Mouse (Mus musculus) kidney, adult 2 months (tissue): ENCODE results near the gene Spats2l.

Experiments
- CTCF ChIP-seq: fragments of 200-500 bp; conservative IDR thresholded peaks from 2 replicates; pipeline ENCODE4 v1.5.1; 2011; ENCODE audit warnings: low read depth, mild to moderate bottlenecking, control low read depth, low read length, moderate library complexity, mixed read lengths; ENCODE audit not compliant: insufficient read depth, insufficient read length
- POLR2A ChIP-seq: fragments of 200-500 bp; IDR thresholded peaks from one replicate; pipeline ENCODE4 v1.6.1; 2011; ENCODE audit warnings: low read depth, low read length, control low read depth

- TF ChIP-seq POLR2A (no peak), CTCF (no peak)
These were observed 129.8 kb downstream of the Spats2l start for GRCm38 (mm10) chr1:57903793-57904192.
